Mouse (Mus musculus) myocyte (in vitro differentiated cells): ENCODE data around the gene Clint1.

Experiments used
- CEBPB ChIP-seq: IDR thresholded peaks from 2 replicates; pipeline ENCODE4 v1.6.1; 2011; ENCODE audit warnings: mild to moderate bottlenecking, moderate library complexity; ENCODE audit not compliant: poor library complexity, insufficient read depth, severe bottlenecking
- E2F4 ChIP-seq: IDR thresholded peaks from one replicate; pipeline ENCODE4 v1.6.1; 2011; ENCODE audit warnings: mild to moderate bottlenecking, control low read depth, moderate library complexity; ENCODE audit not compliant: insufficient read depth
- MAX ChIP-seq: IDR thresholded peaks from one replicate; pipeline ENCODE4 v1.6.1; 2011; ENCODE audit warnings: low read depth, mild to moderate bottlenecking, control low read depth
- MYOD1 ChIP-seq, 3 experiments: IDR thresholded peaks; one replicate each; pipeline ENCODE4 v1.6.1; 2011; ENCODE audit warnings: control low read depth in 2 of 3, low read depth in 2 of 3, mild to moderate bottlenecking in 2 of 3, moderate library complexity in 1 of 3; ENCODE audit not compliant: insufficient read length in 2 of 3, control insufficient read depth in 1 of 3
- MYOG ChIP-seq, 3 experiments: IDR thresholded peaks; one replicate each; pipeline ENCODE4 v1.6.1; 2011; ENCODE audit warnings: control low read depth in 2 of 3, low read depth in 2 of 3, mild to moderate bottlenecking in 2 of 3; ENCODE audit not compliant: insufficient read length in 2 of 3, control insufficient read depth in 1 of 3, insufficient read depth in 1 of 3
- POLR2A ChIP-seq: IDR thresholded peaks from one replicate; pipeline ENCODE4 v1.6.1; 2011; ENCODE audit warnings: low read depth, mild to moderate bottlenecking, control low read depth, moderate library complexity; ENCODE audit not compliant: insufficient read length
- POLR2AphosphoS2 ChIP-seq: IDR thresholded peaks from one replicate; pipeline ENCODE4 v1.6.1; 2011; ENCODE audit warnings: low read depth, control low read depth; ENCODE audit not compliant: insufficient read length
- REST ChIP-seq: IDR thresholded peaks from one replicate; pipeline ENCODE4 v1.6.1; 2011; ENCODE audit warnings: mild to moderate bottlenecking, control low read depth, moderate library complexity; ENCODE audit not compliant: insufficient read depth, insufficient read length
- TCF12 ChIP-seq: IDR thresholded peaks from one replicate; pipeline ENCODE4 v1.6.1; 2011; ENCODE audit warnings: mild to moderate bottlenecking, control low read depth; ENCODE audit not compliant: poor library complexity, insufficient read depth, severe bottlenecking
- TCF3 ChIP-seq: IDR thresholded peaks from one replicate; pipeline ENCODE4 v1.6.1; 2011; ENCODE audit warnings: low read depth, control low read depth; ENCODE audit not compliant: insufficient read length
- USF1 ChIP-seq: IDR thresholded peaks from one replicate; pipeline ENCODE4 v1.6.1; 2011; ENCODE audit warnings: low read depth, mild to moderate bottlenecking, control low read depth, moderate library complexity

- TF ChIP-seq POLR2A: no peak
- no peak for TF ChIP-seq MYOD1 (IDR thresholded peaks at IDR 0.05; ENCODE audit: control insufficient read depth in 1 of 3, insufficient read length in 2 of 3, low read depth in 2 of 3)
- TF ChIP-seq USF1: no peak
- no peak for TF ChIP-seq MYOG (IDR thresholded peaks at IDR 0.05; ENCODE audit: control insufficient read depth in 1 of 3, insufficient read depth in 1 of 3, insufficient read length in 2 of 3, low read depth in 2 of 3)
- TF ChIP-seq TCF12: no peak
- no peak for TF ChIP-seq MAX
- TF ChIP-seq POLR2AphosphoS2: no peak
- TF ChIP-seq E2F4: no peak
- no peak for TF ChIP-seq TCF3
- no peak for TF ChIP-seq REST
- TF ChIP-seq CEBPB: no peak
These were observed 2.5 kb downstream of the Clint1 start for GRCm38 (mm10) chr11:45854381-45854780.
